Mouse (Mus musculus) embryonic stem cell, embryonic (primary cell): ENCODE data around the gene Bsph2.

Source experiments
- CTCF ChIA-PET, 4 experiments: fragments of 300-600 bp in 2 of 4; fragments of 350-600 bp in 2 of 4; sonication (Branson Sonifier 250); formaldehyde crosslinking; loops; one replicate each; lab custom pipeline; 2022; ENCODE audit warnings: inconsistent platforms in 2 of 4; lab: Charles Lee
- POLR2A ChIA-PET, 4 experiments: fragments of 300-600 bp in 2 of 4; fragments of 350-600 bp in 2 of 4; sonication (Branson Sonifier 250); formaldehyde crosslinking; loops; one replicate each; lab custom pipeline; 2022; ENCODE audit warnings: antibody characterized with exemption in 4 of 4, inconsistent platforms in 1 of 4; lab: Charles Lee

Gene Bsph2

DNA sequence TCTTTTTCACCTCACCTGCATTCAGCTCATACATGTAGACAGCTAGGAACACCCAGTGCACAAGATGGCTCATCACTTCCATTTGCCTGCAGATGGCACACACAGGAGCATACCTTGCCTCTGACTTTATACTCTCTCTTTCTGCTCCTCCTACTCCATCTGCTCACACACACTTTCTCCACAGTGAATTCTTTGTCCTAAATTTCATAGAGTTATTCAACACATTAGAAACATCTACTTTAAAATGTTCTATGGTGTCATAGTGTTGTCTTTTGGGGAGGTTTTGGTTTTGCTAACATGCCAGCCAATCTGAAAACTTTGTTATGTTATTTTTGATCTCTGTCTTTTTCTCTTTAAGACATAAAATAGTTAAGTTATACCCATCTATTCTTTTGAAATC lies at the start of gene Bsph2:
TSS of gene Bsph2 (minus strand) at position 101 of the 400 bp plus-strand sequence.
- POLR2A ChIA-PET, result no interaction called here
- CTCF ChIA-PET, result no interaction called here

GRCm38 (mm10) chr7:13511539-13511938 lies 59.3 kb downstream of the Bsph2 start:
- POLR2A ChIA-PET, result interaction anchor here in 1 of 4 experiments (1.1 kb wide), 1 partner anchor 562 kb away, joined by 3 read pairs; no protein-coding TSS in a partner anchor

More at GRCm38 (mm10) chr7:13511539-13511938, 59.3 kb downstream of the Bsph2 start:
- CTCF ChIA-PET, result interaction anchor here (0.7 to 1.4 kb wide), 10 partner anchors 22 to 458 kb away, joined by 3 to 10 read pairs (median 4); no protein-coding TSS in a partner anchor
